In the genomic region with DNA sequence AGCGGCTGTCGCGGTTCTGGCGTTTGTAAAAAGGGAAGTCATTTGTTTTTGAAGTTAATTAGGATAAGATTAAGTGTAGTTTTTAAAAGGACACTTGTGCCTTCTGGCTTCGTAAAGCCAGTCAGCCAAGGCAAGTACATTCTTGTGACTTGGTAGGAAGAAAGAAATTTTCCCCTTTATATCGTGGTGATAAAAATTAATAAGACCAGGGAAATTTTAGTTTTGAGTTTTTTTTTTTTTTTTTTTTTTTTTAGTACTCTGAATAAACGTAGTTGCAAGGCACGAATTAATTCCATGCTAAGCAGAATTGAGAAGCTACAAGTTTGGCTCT, we compare ENCODE assay signal across 8 mouse cellular contexts. TPM values are rescaled to one million over a fixed set of nuclear protein-coding genes. Genes with fewer than 3 reads are reported as not detected.
DNase-seq lines count a peak whose midpoint lies in the region; ATAC-seq and TF ChIP-seq lines count a peak whose summit lies in the region.

No protein-coding gene starts in this region.

- H3K27ac ChIP-seq in liver, adult 2 months (replicated peaks; ENCODE audit: insufficient read depth, low read depth, low read length): peak overlapping the region; percentile 60
- H3K27ac ChIP-seq in embryonic facial prominence, embryonic 13.5 days: peak overlapping the region; percentile 86
- H3K27ac ChIP-seq in intestine, embryonic 14.5 days (ENCODE audit: low read depth): peak overlapping the region; percentile 79; the same call in 1 of the 2 replicates

- H3K4me3 ChIP-seq in liver, adult 2 months (ENCODE audit: insufficient read depth, low read depth, low read length): peak overlapping the region; percentile 94
- peak overlapping the region; percentile 86 for H3K4me3 ChIP-seq in embryonic facial prominence, embryonic 13.5 days
- peak overlapping the region; percentile 63 for H3K4me3 ChIP-seq in intestine, embryonic 14.5 days (ENCODE audit: low read depth, low read length)
- H3K4me3 ChIP-seq in myocyte: peak overlapping the region; percentile 55

- peaks cover 5% of the 10 kb centered on the region; the same call in 1 of the 2 replicates for H3K4me1 ChIP-seq in liver, adult 2 months (ENCODE audit: control insufficient read depth, insufficient read depth, low read length)
- peaks cover 17% of the 10 kb centered on the region for H3K4me1 ChIP-seq in embryonic facial prominence, embryonic 13.5 days
- peaks cover 11% of the 10 kb centered on the region; the same call in 1 of the 2 replicates for H3K4me1 ChIP-seq in intestine, embryonic 14.5 days (replicated peaks; ENCODE audit: control insufficient read depth, insufficient read depth, low read length)

- H3K27me3 ChIP-seq in liver, adult 2 months (ENCODE audit: control insufficient read depth, insufficient read depth, low read length): no peaks in the 10 kb centered on the region
- no peaks in the 10 kb centered on the region for H3K27me3 ChIP-seq in embryonic facial prominence, embryonic 13.5 days
- H3K27me3 ChIP-seq in intestine, embryonic 14.5 days (replicated peaks; ENCODE audit: control insufficient read depth, insufficient read depth, low read length): no peaks in the 10 kb centered on the region
- peaks cover 7% of the 10 kb centered on the region for H3K27me3 ChIP-seq in myocyte (ENCODE audit: control insufficient read depth, insufficient read depth, insufficient read length)

- H3K9me3 ChIP-seq in embryonic facial prominence, embryonic 13.5 days: no peaks in the 10 kb centered on the region
- H3K9me3 ChIP-seq in intestine, embryonic 14.5 days (ENCODE audit: control insufficient read depth, low read length): no peaks in the 10 kb centered on the region

- peak; percentile 15 for DNase-seq in liver, adult 2 months (ENCODE audit: extremely low read depth, low read depth, low spot score)
- DNase-seq in liver: no peak
- no peak for DNase-seq in intestine, embryonic 14.5 days (ENCODE audit: low spot score)
- DNase-seq in MN1 (ENCODE audit: low spot score): no peak
- DNase-seq in cerebellum, adult 11 months: no peak
- DNase-seq in adrenal gland, adult 2 months: no peak

- TF ChIP-seq CTCF in liver, adult 2 months (IDR thresholded peaks at IDR 0.05; ENCODE audit: low read depth, low read length): no peak

- no peaks in the 10 kb centered on the region for H3K36me3 ChIP-seq in liver, adult 2 months (ENCODE audit: control insufficient read depth, insufficient read depth, low read length)
- H3K36me3 ChIP-seq in embryonic facial prominence, embryonic 13.5 days: peaks cover 17% of the 10 kb centered on the region
- peaks cover 12% of the 10 kb centered on the region for H3K36me3 ChIP-seq in intestine, embryonic 14.5 days (ENCODE audit: control insufficient read depth, insufficient read depth, low read length)
- no peaks in the 10 kb centered on the region for H3K36me3 ChIP-seq in myocyte (ENCODE audit: control insufficient read depth, insufficient read depth)

- no peak for TF ChIP-seq POLR2A in liver, adult 2 months (IDR thresholded peaks at IDR 0.05; ENCODE audit: extremely low read depth, insufficient read depth, low read length)
- TF ChIP-seq POLR2A in myocyte (IDR thresholded peaks at IDR 0.05; ENCODE audit: insufficient read length, low read depth): no peak

- ATAC-seq in embryonic facial prominence, embryonic 13.5 days (ENCODE audit: insufficient number of reproducible peaks, insufficient read depth, low FRiP score, low TSS enrichment, low read depth): no peak
- ATAC-seq in intestine, embryonic 14.5 days (replicated peaks; ENCODE audit: low FRiP score, low TSS enrichment, low read depth): no peak

- peak overlapping the region; percentile 80 for H3ac ChIP-seq in myocyte (ENCODE audit: control insufficient read depth, insufficient read length)

- peaks cover 6% of the 10 kb centered on the region; the same call in 1 of the 2 replicates for H3K79me2 ChIP-seq in liver, adult 2 months (ENCODE audit: control insufficient read depth, insufficient read depth, low read length)
- peaks cover 54% of the 10 kb centered on the region for H3K79me2 ChIP-seq in myocyte (ENCODE audit: control insufficient read depth, insufficient read depth)

- peak overlapping the region; percentile 86 for H3K4me2 ChIP-seq in embryonic facial prominence, embryonic 13.5 days
- peak overlapping the region; percentile 58 for H3K4me2 ChIP-seq in intestine, embryonic 14.5 days (ENCODE audit: low read length)
- H3K4me2 ChIP-seq in myocyte (ENCODE audit: low read depth): peak overlapping the region; percentile 71

- WGBS in liver, adult 2 months: under 1% methylated on average over 8 of the region's 8 CpGs
- WGBS in embryonic facial prominence, embryonic 13.5 days: 0% methylated on average over 8 of the region's 8 CpGs
- under 1% methylated on average over 8 of the region's 8 CpGs for WGBS in intestine, embryonic 14.5 days

- peak overlapping the region; percentile 93 for H3K9ac ChIP-seq in liver, adult 2 months (ENCODE audit: low read depth, low read length)
- peak overlapping the region; percentile 85 for H3K9ac ChIP-seq in embryonic facial prominence, embryonic 13.5 days
- peak overlapping the region; percentile 68 for H3K9ac ChIP-seq in intestine, embryonic 14.5 days (ENCODE audit: low read length)

TF ChIP-seq in myocyte, 11 proteins besides CTCF, POLR2A, EP300 and RAD21:
- TF ChIP-seq TCF12 (IDR thresholded peaks at IDR 0.05; ENCODE audit: insufficient read depth, poor library complexity, severe bottlenecking) (no peak), CEBPB (IDR thresholded peaks at IDR 0.05; ENCODE audit: insufficient read depth, poor library complexity, severe bottlenecking) (no peak), REST (IDR thresholded peaks at IDR 0.05; ENCODE audit: insufficient read depth, insufficient read length) (no peak), TCF3 (IDR thresholded peaks at IDR 0.05; ENCODE audit: insufficient read length, low read depth) (no peak), MYOD1 (IDR thresholded peaks at IDR 0.05; ENCODE audit: control insufficient read depth in 1 of 3, insufficient read length in 2 of 3, low read depth in 2 of 3) (no peak), SRF (IDR thresholded peaks at IDR 0.05; ENCODE audit: control insufficient read depth, insufficient read length, low read depth) (no peak), E2F4 (IDR thresholded peaks at IDR 0.05; ENCODE audit: insufficient read depth) (no peak), MYOG (IDR thresholded peaks at IDR 0.05; ENCODE audit: control insufficient read depth in 1 of 3, insufficient read depth in 1 of 3, insufficient read length in 2 of 3, low read depth in 2 of 3) (no peak), POLR2AphosphoS2 (IDR thresholded peaks at IDR 0.05; ENCODE audit: insufficient read length, low read depth) (no peak), MAX (IDR thresholded peaks at IDR 0.05; ENCODE audit: low read depth) (no peak), USF1 (IDR thresholded peaks at IDR 0.05; ENCODE audit: low read depth) (no peak)

RNA-seq across cellular contexts. Expression of a gene that starts 0.9 kb away (rescaled TPM):
- 2.8 and 4.2 TPM in 2 replicates for total RNA-seq in liver, adult 2 months (2014; rRNA removed)
- 1.8 and 1.9 TPM in 2 replicates for polyA plus RNA-seq in liver, adult 2 months (2012; rRNA removed)
- polyA plus RNA-seq in embryonic facial prominence, embryonic 13.5 days (2015; fragmentation: Nextera tagmentation; extraction: Ambion mirVana): 13.8 and 16.4 TPM in 2 replicates
- polyA plus RNA-seq in intestine, embryonic 14.5 days (2014; fragmentation: Nextera tagmentation; extraction: Ambion mirVana): 19.5 and 22.2 TPM in 2 replicates
- polyA plus RNA-seq in myocyte (2012; fragmentation: generic; extraction: Trizol): 9.5 TPM
- 10 to 100 TPM in 1 of 2 experiments, 1 to 10 TPM in 1; 7.5 to 13.2 TPM for total RNA-seq in adrenal gland, adult 2 months (2021)
- 1.7 and 2.0 TPM in 2 replicates for polyA plus RNA-seq in adrenal gland, adult 2 months (2012; rRNA removed)

RNA-seq across cellular contexts. Expression of a gene that starts 18.3 kb away (rescaled TPM):
- total RNA-seq in liver, adult 2 months (2014; rRNA removed): 12.9 and 13.0 TPM in 2 replicates
- 3.6 and 4.8 TPM in 2 replicates for polyA plus RNA-seq in liver, adult 2 months (2012; rRNA removed)
- 25.5 and 30.1 TPM in 2 replicates for polyA plus RNA-seq in embryonic facial prominence, embryonic 13.5 days (2015; fragmentation: Nextera tagmentation; extraction: Ambion mirVana)
- polyA plus RNA-seq in intestine, embryonic 14.5 days (2014; fragmentation: Nextera tagmentation; extraction: Ambion mirVana): 23.6 and 24.2 TPM in 2 replicates
- 26.4 TPM for polyA plus RNA-seq in myocyte (2012; fragmentation: generic; extraction: Trizol)
- 10 to 100 TPM; 38.0 to 52.6 TPM for total RNA-seq in adrenal gland, adult 2 months (2021)
- 7.5 and 9.6 TPM in 2 replicates for polyA plus RNA-seq in adrenal gland, adult 2 months (2012; rRNA removed)
